Mouse (Mus musculus) kidney, adult 9 months (tissue): ENCODE measurements at regions not wholly inside any gene's neighbourhood (a gene's known extent, or its start where the extent isn't known, plus 50 kb on each side); places are given as distances from the start of the nearest gene placed in this dataset.

Source experiments
- DNase-seq: peaks from one replicate; pipeline ENCODE4 v3.0.0; 2022

- no peak for DNase-seq
These were observed 819.7 kb upstream of the Acvr2a start for GRCm38 (mm10) chr2:47994185-47994584.

- no peak for DNase-seq
These were observed 812.7 kb upstream of the Acvr2a start for GRCm38 (mm10) chr2:48001230-48001629.

- DNase-seq: peak; percentile 77
These were observed 812.0 kb upstream of the Acvr2a start for GRCm38 (mm10) chr2:48001800-48002507.

- no peak for DNase-seq
These were observed 803.6 kb upstream of the Acvr2a start for GRCm38 (mm10) chr2:48010308-48010707.

GRCm38 (mm10) chr2:48027559-48027958 is 786.4 kb upstream of the Acvr2a start:
- no peak for DNase-seq

GRCm38 (mm10) chr2:48061375-48061774 is 752.5 kb upstream of the Acvr2a start:
- no peak for DNase-seq

GRCm38 (mm10) chr2:48063436-48063835 is 750.5 kb upstream of the Acvr2a start:
- no peak for DNase-seq

GRCm38 (mm10) chr2:48065162-48065561 is 748.7 kb upstream of the Acvr2a start:
- no peak for DNase-seq

GRCm38 (mm10) chr2:48082120-48082799 is 731.6 kb upstream of the Acvr2a start:
- no peak for DNase-seq

GRCm38 (mm10) chr2:48098287-48098686 is 715.6 kb upstream of the Acvr2a start:
- DNase-seq: no peak

GRCm38 (mm10) chr2:48098931-48099531 is 714.9 kb upstream of the Acvr2a start:
- no peak for DNase-seq

GRCm38 (mm10) chr2:48123662-48124061 is 690.2 kb upstream of the Acvr2a start:
- DNase-seq: no peak

GRCm38 (mm10) chr2:48138051-48138611 is 675.8 kb upstream of the Acvr2a start:
- DNase-seq: no peak

- no peak for DNase-seq
These were observed 672.6 kb upstream of the Acvr2a start for GRCm38 (mm10) chr2:48141281-48141680.

- no peak for DNase-seq
These were observed 659.2 kb upstream of the Acvr2a start for GRCm38 (mm10) chr2:48154706-48155105.

GRCm38 (mm10) chr2:48172626-48173025 is 641.3 kb upstream of the Acvr2a start:
- DNase-seq: no peak

GRCm38 (mm10) chr2:48186161-48186560 is 627.7 kb upstream of the Acvr2a start:
- DNase-seq: no peak

- peak; percentile 2 for DNase-seq
These were observed 627.3 kb upstream of the Acvr2a start for GRCm38 (mm10) chr2:48186609-48187008.

GRCm38 (mm10) chr2:48211804-48212203 is 602.1 kb upstream of the Acvr2a start:
- no peak for DNase-seq

- peak; percentile 9 for DNase-seq
These were observed 593.1 kb upstream of the Acvr2a start for GRCm38 (mm10) chr2:48220771-48221170.

GRCm38 (mm10) chr2:48223084-48223799 is 590.7 kb upstream of the Acvr2a start:
- DNase-seq: no peak

- DNase-seq: no peak
These were observed 563.7 kb upstream of the Acvr2a start for GRCm38 (mm10) chr2:48250174-48250573.

- no peak for DNase-seq
These were observed 553.6 kb upstream of the Acvr2a start for GRCm38 (mm10) chr2:48260299-48260698.
